Mouse (Mus musculus): ENCODE data around the gene Txn2.

- TF ChIP-seq CTCF (IDR thresholded peaks at IDR 0.05; ENCODE audit: borderline replicate concordance, insufficient read depth, low read depth, low read length), result no peak
- TF ChIP-seq POLR2A (IDR thresholded peaks at IDR 0.05; ENCODE audit: borderline replicate concordance, insufficient read depth, low read length), result no peak
Measured at GRCm38 (mm10) chr15:77930986-77931688, 2.3 kb upstream of the Txn2 start.
